Mouse (Mus musculus) heart, adult 2 months (tissue): ENCODE measurements around the gene Dclk2.

Experiments used
- CTCF ChIP-seq: fragments of 200-600 bp; IDR thresholded peaks from 2 replicates; pipeline ENCODE4 v1.8.1; 2022; ENCODE audit warnings: antibody characterized with exemption, mild to moderate bottlenecking, moderate library complexity
- EP300 ChIP-seq: fragments of 200-500 bp; IDR thresholded peaks from 2 replicates; pipeline ENCODE4 v1.6.1; 2011; ENCODE audit warnings: low read depth, low read length, control low read depth; ENCODE audit not compliant: insufficient read depth
- POLR2A ChIP-seq: fragments of 200-500 bp; IDR thresholded peaks from 2 replicates; pipeline ENCODE4 v1.6.1; 2011; ENCODE audit warnings: mild to moderate bottlenecking, low read depth, low read length, control low read depth; ENCODE audit not compliant: insufficient read depth

DNA sequence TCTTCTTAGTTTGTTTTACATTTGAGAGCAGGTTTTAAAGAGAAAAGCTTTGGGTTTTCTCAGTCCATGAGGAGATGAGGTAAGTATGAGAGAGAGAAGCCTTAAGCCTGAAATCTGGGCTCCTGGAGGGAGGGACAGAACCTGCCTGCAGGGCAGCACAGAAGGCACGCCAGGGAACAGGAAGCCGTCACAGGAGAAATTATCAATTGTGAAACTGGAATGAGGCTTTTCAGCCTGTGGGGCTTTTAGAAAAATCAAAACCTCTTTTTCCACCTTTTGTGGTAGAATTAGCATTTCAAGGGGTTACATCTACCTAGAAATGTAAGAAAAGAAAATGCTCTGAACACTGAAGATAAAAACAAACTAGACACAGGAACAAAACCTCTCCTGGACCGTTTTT is 81.0 kb downstream of the Dclk2 start:
- TF ChIP-seq POLR2A (no peak), EP300 (no peak), CTCF (no peak)
